Mouse (Mus musculus): Measurements from ENCODE around the gene Cyth1. TPM values are rescaled to one million over a fixed set of nuclear protein-coding genes. Genes with fewer than 3 reads are reported as not detected.

Cyth1 gene
- polyA plus RNA-seq, 1 experiment from 2014 or later: 23.0 TPM

DNA sequence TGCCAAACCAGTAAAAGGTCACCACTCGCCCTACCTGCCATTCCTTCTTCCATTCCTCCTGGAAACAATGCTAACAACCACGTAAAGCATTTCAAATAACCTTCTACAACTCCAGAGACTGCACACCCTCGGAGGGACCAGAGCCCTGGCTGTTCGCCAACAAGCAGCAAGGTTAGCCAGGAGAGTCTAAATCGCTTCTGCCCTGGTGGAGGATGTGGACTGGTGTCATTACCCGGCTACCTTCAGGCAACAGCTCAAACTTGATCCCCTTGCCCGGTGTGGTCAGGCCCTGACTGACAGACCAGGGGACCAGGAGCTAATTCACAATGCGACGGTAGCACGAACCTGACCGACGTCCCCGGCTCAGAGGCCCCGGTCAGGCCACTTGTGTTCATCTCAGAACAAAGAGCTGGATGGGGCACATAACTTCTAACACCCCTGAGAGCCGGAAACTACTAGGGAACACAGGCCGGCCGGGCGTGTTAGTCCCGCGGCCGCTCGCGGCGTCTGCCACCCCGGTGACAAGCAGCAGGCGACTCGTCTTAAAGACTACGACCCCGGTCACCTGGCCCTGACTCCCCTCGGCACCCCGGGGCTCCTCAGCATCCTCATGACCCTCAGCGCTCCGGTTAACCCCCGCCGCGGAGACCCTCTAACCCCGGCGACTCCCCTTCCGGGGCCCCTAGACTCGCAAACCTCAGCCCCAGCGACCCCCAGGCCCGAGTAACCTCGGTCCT is 865 bp downstream of the Cyth1 start:
- DNase-seq (ENCODE audit: low spot score): peak; percentile 52
- no peaks in the 10 kb centered on the region for H3K36me3 ChIP-seq

DNA sequence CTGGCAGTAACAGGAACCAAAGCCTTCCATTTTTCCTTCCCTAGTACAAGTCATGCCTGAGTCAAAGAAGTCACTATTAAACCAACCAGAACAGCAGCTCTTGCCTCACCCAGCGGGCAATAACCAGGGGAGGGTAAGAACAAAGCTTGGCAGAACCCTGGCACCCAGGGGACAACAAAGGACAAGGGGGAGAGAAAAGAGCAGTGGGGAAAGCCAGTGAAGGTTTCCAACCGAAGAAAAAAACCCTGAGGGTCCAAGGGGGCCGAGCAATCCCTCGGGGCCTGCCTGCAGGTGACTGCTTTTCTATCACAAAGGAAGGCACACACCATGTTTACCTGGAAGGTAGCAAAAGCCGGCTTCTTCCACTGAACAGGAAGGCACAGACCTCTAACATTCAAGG is 1.7 kb downstream of the Cyth1 start:
- no peak for DNase-seq (ENCODE audit: low spot score)
- Histone ChIP-seq H3K27me3 (ENCODE audit: insufficient read depth, poor library complexity, severe bottlenecking) (peaks cover 9% of the 10 kb centered on the region), H3K36me3 (no peaks in the 10 kb centered on the region), H3K27ac (peak overlapping the region; percentile 89; the same call in 1 of the 2 replicates), H3K9me3 (no peaks in the 10 kb centered on the region), H3K4me1 (replicated peaks) (peaks cover 45% of the 10 kb centered on the region), H3K4me3 (peak overlapping the region; percentile 79)
- WGBS: 54% methylated on average over 5 of the region's 5 CpGs

More for the DNA sequence above, 865 bp downstream of the Cyth1 start:
- 3% methylated on average over 43 of the region's 43 CpGs for WGBS
- Histone ChIP-seq H3K4me1 (replicated peaks) (peaks cover 37% of the 10 kb centered on the region), H3K27me3 (ENCODE audit: insufficient read depth, poor library complexity, severe bottlenecking) (peaks cover 9% of the 10 kb centered on the region), H3K27ac (peak overlapping the region; percentile 89), H3K9me3 (no peaks in the 10 kb centered on the region), H3K4me3 (peak overlapping the region; percentile 79)

DNA sequence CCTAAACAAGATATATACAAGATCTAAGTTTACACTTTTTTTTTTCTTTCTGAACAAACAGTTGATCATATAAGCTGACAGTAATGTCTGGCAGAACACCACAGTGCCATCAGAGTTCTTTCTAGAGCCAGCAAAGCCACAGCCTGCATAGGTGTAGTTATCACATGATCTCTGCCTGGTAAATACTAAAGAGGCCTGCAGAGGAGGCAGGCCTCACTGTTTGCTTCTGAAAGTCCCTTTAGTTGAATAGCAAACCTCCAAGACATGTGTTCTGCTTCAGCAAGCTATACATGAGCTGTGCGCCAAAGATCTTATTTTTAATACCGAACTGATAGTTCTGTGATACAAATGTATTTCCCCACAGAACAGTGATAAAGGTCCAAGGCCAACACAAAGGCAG is 3.3 kb downstream of the Cyth1 start:
- Histone ChIP-seq H3K9me3 (no peaks in the 10 kb centered on the region), H3K36me3 (no peaks in the 10 kb centered on the region), H3K4me3 (no peak overlapping the region), H3K4me1 (replicated peaks) (peaks cover 56% of the 10 kb centered on the region), H3K27me3 (ENCODE audit: insufficient read depth, poor library complexity, severe bottlenecking) (peaks cover 9% of the 10 kb centered on the region), H3K27ac (no peak overlapping the region)
- DNase-seq (ENCODE audit: low spot score): no peak
- 91% methylated on average over 2 of the region's 2 CpGs for WGBS

DNA sequence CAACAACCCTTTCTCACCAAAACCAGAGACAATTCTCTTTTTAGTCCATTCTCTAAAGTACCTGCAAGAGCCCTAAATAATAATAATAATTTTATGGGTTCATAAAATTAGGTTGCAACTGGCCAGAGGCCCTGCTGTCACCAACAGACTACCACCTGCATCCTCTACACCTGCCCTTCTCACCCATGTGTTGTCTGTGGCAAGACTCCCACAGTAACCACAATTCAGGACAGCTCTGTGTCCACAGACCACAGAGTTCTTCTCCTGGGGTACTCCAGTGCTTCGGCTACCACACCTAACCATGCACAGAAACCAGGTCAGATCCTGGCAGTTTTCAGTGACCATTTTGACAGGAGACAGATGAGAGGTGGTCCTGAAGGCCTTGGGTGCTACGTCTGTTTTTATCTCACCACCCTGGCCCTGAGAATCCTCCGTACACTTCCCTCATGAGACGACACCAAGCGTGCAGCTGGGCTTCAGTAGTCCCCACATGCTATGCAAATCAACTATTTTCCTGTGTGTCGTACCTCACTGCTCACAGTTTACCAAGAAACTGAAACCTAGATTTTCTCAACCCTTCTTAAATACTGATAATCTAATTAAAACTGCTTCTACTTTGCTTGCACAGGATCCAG is 4.6 kb downstream of the Cyth1 start:
- Histone ChIP-seq H3K36me3 (no peaks in the 10 kb centered on the region), H3K4me3 (no peak overlapping the region), H3K9me3 (no peaks in the 10 kb centered on the region), H3K27me3 (ENCODE audit: insufficient read depth, poor library complexity, severe bottlenecking) (peaks cover 9% of the 10 kb centered on the region), H3K4me1 (replicated peaks) (peaks cover 59% of the 10 kb centered on the region), H3K27ac (no peak overlapping the region)
- no peak for DNase-seq (ENCODE audit: low spot score)
- 91% methylated on average over 6 of the region's 6 CpGs for WGBS

DNA sequence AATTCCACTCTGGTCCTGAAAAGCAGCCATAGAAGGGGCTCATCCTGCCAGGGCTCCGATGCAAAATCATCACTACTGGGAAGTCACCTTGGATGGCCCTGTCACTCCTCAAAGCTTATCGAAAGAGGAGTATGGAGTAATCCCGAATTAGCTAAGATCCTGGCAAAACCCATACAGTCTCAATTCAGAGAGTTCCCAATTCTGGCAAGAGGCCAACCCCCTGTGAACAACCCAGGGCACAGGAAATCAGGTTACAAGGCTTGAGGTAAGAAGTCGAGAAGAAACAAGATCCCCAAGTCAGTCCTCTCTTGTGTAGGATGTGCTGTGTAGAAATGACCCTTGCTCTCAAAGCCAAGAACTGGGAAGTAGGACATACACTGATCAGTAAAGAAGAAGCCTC is 5.9 kb downstream of the Cyth1 start:
- H3K27me3 ChIP-seq (ENCODE audit: insufficient read depth, poor library complexity, severe bottlenecking): peaks cover 9% of the 10 kb centered on the region
- no peaks in the 10 kb centered on the region for H3K9me3 ChIP-seq
- 82% methylated on average over 4 of the region's 4 CpGs for WGBS
- no peak overlapping the region for H3K4me3 ChIP-seq
- H3K4me1 ChIP-seq (replicated peaks): peaks cover 62% of the 10 kb centered on the region
- H3K27ac ChIP-seq: peak overlapping the region; percentile 14; the same call in 1 of the 2 replicates
- no peak for DNase-seq (ENCODE audit: low spot score)
- no peaks in the 10 kb centered on the region for H3K36me3 ChIP-seq

DNA sequence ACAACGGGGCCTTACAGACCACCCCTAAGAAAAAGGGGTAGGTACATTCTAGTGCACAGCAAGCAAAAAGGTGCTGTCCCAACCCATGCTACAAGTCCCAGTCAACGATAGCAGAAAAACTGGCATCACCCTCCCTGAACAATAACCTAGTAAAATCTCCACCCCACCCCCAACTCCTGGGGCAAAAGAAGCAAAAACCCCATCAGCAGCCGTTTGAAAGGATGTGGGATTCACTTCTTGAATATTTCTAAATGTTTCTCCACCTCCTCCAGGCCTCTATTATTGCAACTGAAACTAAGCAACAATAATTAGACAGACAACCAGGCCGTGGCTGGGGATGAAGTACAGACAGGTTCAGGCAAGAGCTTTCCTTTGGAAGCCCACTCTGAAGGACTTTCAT is 8.0 kb downstream of the Cyth1 start:
- no peak overlapping the region for H3K4me3 ChIP-seq
- no peak for DNase-seq (ENCODE audit: low spot score)
- H3K4me1 ChIP-seq (replicated peaks): peaks cover 61% of the 10 kb centered on the region
- no peaks in the 10 kb centered on the region for H3K27me3 ChIP-seq (ENCODE audit: insufficient read depth, poor library complexity, severe bottlenecking)
- peak overlapping the region; percentile 86 for H3K27ac ChIP-seq
- H3K36me3 ChIP-seq: no peaks in the 10 kb centered on the region
- WGBS: 76% methylated on average over 4 of the region's 4 CpGs
- H3K9me3 ChIP-seq: no peaks in the 10 kb centered on the region

DNA sequence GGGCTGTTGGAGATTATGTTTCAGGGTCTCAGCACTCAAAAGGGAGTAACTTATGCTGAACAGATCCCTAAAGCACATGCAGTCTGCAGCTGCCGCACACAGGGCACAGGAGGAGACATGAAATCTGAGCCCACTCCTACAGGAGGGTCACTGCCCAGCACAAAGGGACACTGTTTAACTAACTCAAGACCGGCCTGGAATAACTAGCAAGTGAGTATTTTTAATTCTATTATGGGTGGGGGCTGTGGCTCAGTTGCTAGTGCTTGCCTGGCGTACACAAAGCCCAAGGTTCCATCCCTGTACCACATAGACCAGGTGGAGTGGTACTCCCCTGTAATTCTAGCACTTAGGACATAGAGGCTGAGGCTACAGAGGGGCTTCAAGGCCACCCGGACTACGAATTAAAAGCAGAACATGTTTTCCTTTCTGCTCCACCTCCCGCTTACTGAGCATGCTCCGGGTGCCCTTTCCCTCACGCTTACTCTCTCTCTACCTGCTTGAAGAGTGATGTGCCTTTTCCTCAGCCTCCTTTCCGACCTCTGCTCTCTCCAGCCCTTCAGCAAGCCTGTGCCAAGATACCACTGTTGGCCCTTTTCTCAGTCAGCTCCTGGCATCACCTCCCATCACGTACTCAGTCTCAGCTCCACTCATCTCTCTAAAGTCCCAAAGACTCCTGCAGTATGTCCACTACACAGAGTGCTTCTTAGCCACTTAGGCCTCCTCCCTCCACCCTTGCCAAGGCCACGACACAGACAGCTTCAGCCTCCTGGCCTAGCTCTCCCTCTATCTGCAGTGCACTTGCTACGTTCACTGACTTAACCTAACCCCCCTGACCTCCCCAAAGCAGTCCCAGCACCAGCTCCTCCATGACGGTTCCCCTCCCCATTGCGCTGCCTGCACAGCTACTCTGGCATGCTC is 8.9 kb downstream of the Cyth1 start:
- peak; percentile 69 for DNase-seq (ENCODE audit: low spot score)
- WGBS: 49% methylated on average over 14 of the region's 14 CpGs

DNA sequence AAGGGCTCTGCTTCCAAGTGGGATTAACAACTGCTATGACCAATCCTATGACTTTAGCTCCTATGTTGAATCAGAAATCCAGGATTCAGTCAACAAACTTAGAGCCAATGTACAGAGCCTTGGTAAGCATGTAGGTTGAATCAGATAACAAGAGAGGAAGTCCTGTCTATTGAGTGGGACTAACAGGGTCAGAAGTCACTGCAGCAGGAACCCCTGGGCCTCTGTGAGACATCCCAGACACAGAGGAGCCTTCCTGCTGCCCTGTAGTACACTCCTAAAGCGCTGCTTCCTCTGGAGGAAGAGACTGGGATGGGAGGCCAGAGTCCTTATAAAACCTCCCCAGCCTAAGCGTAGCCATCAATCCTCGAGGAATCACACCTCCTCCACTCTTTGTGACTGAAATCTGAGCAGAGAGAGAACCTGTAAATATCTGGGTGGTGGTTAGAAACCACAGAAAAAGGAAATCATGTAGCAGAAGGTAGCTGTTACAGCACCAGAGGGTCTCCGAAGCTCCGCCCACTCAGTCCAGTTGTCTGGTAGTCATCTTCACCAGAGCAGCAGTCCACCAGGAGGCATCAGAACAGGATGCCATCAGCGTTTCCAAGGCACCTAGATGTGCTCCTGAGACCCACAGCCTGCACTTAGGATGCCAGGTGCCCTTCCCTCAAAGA is 11.7 kb downstream of the Cyth1 start:
- H3K27ac ChIP-seq: peak overlapping the region; percentile 86
- H3K27me3 ChIP-seq (ENCODE audit: insufficient read depth, poor library complexity, severe bottlenecking): no peaks in the 10 kb centered on the region
- H3K9me3 ChIP-seq: no peaks in the 10 kb centered on the region
- DNase-seq (ENCODE audit: low spot score): no peak
- H3K4me1 ChIP-seq (replicated peaks): peaks cover 56% of the 10 kb centered on the region
- H3K36me3 ChIP-seq: no peaks in the 10 kb centered on the region
- H3K4me3 ChIP-seq: no peak overlapping the region
- 69% methylated on average over 6 of the region's 6 CpGs for WGBS

More for the DNA sequence above, 8.9 kb downstream of the Cyth1 start:
- Histone ChIP-seq H3K36me3 (no peaks in the 10 kb centered on the region), H3K4me3 (peak overlapping the region; percentile 16; the same call in 1 of the 2 replicates), H3K27me3 (ENCODE audit: insufficient read depth, poor library complexity, severe bottlenecking) (no peaks in the 10 kb centered on the region), H3K4me1 (replicated peaks) (peaks cover 66% of the 10 kb centered on the region), H3K9me3 (no peaks in the 10 kb centered on the region), H3K27ac (peak overlapping the region; percentile 86)

DNA sequence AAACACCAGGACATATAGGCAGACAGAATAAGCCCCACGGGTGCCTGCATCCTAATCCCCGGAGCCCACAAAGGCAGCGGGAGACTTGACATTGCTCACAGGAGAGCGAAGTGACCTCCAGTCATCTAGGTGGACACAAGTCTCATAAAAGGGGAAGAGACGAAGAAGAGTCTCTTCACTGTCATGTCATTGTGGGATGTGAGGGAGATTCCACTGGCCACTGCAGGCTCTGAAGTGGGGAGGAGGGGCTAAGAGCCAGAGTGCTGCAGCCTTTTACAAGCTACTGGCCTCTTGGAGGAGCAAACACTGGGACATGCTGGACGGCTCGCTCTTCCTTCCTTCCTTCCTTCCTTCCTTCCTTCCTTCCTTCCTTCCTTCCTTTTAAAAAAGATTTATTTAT is 13.5 kb downstream of the Cyth1 start:
- Histone ChIP-seq H3K27ac (peak overlapping the region; percentile 35; the same call in 1 of the 2 replicates), H3K4me3 (no peak overlapping the region), H3K4me1 (replicated peaks) (peaks cover 44% of the 10 kb centered on the region), H3K27me3 (ENCODE audit: insufficient read depth, poor library complexity, severe bottlenecking) (no peaks in the 10 kb centered on the region), H3K36me3 (no peaks in the 10 kb centered on the region), H3K9me3 (no peaks in the 10 kb centered on the region)
- 79% methylated on average over 7 of the region's 7 CpGs for WGBS
- DNase-seq (ENCODE audit: low spot score): no peak

DNA sequence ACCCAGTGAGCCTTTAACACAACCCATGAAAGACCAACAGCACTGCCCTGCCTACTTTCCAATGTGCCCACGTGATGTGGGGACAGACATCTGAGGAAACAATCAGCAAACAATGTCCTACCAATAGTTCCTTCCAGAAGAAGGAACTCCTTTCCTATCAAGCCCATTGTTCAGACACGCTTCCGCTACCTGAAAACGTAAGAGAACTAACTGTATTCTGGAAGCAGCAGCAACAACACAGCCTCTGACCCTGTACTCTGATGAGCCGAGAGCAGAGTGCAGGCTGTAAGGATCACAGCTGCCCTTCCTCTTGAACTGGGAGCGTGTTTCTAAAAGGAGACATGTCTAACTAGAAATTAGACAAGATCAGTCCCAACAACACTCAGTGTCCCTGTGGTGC is 13.9 kb downstream of the Cyth1 start:
- WGBS: 88% methylated on average over 6 of the region's 6 CpGs
- Histone ChIP-seq H3K4me1 (replicated peaks) (peaks cover 40% of the 10 kb centered on the region), H3K27me3 (ENCODE audit: insufficient read depth, poor library complexity, severe bottlenecking) (no peaks in the 10 kb centered on the region), H3K4me3 (no peak overlapping the region), H3K9me3 (no peaks in the 10 kb centered on the region), H3K27ac (peak overlapping the region; percentile 35; the same call in 1 of the 2 replicates), H3K36me3 (no peaks in the 10 kb centered on the region)
- no peak for DNase-seq (ENCODE audit: low spot score)

DNA sequence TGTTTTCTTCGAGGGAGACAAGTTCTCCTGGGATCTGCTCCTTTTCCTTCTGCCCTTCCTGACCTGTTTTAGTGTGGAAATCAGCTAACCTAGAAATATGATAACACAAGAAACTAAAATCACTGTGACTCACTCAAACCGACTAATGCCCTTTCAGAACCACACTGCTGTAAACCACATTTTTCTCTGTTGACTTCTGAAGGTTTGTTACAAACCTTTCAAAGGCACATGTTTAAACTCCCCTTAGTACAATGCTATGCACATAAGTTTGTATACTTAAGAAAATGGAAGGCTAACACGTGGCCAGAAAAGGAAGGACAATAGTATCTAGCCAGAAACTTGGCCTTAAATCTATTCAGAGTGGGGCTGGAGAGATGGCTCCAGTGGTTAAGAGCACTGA is 14.5 kb downstream of the Cyth1 start:
- no peak overlapping the region for H3K4me3 ChIP-seq
- no peak for DNase-seq (ENCODE audit: low spot score)
- no peaks in the 10 kb centered on the region for H3K36me3 ChIP-seq
- no peaks in the 10 kb centered on the region for H3K9me3 ChIP-seq
- H3K27me3 ChIP-seq (ENCODE audit: insufficient read depth, poor library complexity, severe bottlenecking): no peaks in the 10 kb centered on the region
- no peak overlapping the region for H3K27ac ChIP-seq
- WGBS: 80% methylated on average over 3 of the region's 3 CpGs
- H3K4me1 ChIP-seq (replicated peaks): peaks cover 34% of the 10 kb centered on the region

DNA sequence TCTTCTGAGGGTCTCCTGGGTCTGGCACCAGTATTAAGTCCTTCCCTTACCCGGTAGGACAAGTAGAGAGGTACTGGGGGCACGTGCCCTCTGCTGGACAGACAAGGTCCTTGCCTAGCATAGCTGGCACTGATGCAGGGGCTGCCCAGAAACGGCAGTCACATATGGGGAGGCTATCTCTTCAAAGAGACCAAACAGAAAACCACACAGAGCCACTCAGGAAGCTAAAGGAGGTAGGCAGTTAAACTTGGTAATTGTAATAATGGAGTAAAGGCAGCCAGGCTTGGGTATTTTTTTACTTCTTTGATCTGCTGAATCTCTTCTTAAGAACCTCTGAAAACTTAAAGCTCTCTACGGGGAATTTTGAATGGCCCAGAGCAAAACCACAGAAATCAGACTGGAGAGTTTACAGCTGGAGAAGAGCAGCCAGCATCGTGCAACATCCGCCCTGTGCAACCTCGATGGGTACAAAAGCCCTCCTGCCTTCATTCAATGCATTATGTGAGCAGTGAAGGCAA is 16.0 kb downstream of the Cyth1 start:
- Histone ChIP-seq H3K9me3 (no peaks in the 10 kb centered on the region), H3K27me3 (ENCODE audit: insufficient read depth, poor library complexity, severe bottlenecking) (no peaks in the 10 kb centered on the region), H3K4me1 (replicated peaks) (peaks cover 19% of the 10 kb centered on the region), H3K4me3 (no peak overlapping the region), H3K36me3 (no peaks in the 10 kb centered on the region), H3K27ac (no peak overlapping the region)
- DNase-seq (ENCODE audit: low spot score): no peak
- 56% methylated on average over 7 of the region's 7 CpGs for WGBS
